Mouse (Mus musculus) bone marrow macrophage, adult 2 months (primary cell): ENCODE measurements at regions not wholly inside any gene's neighbourhood (a gene's known extent, or its start where the extent isn't known, plus 50 kb on each side); places are given as distances from the start of the nearest gene placed in this dataset.

Experiments
- CTCF ChIP-seq: IDR thresholded peaks from 2 replicates; pipeline ENCODE4 v1.5.1; 2012; ENCODE audit warnings: low read depth, mild to moderate bottlenecking, low read length, moderate library complexity
- POLR2A ChIP-seq: IDR thresholded peaks from 2 replicates; pipeline ENCODE4 v1.6.1; 2012; ENCODE audit warnings: mild to moderate bottlenecking, low read depth, low read length, borderline replicate concordance

DNA sequence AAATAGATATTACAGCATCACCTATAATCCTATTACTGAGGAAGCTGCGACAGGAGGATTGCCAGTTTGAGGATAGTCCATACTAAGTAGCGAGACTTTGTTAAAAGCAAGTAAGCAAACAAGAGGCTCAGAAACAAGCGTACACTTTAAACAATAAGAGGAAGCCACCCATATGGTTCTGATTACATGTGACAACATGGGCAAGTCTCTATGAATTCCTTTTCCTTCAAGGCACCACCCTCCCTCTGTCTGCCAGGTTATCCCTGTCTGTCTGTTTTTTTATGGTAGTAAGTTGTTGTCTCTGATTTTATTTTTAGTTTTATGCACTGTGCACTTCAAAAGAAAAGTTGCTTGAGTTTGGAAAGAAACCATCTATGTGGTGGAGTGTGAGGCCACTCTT is 76.8 kb upstream of the Tars start:
- no peak for TF ChIP-seq POLR2A
- no peak for TF ChIP-seq CTCF
